Mouse (Mus musculus) hindbrain, embryonic 10.5 days (tissue): ENCODE data around the gene Fzr1. TPM values are rescaled to one million over a fixed set of nuclear protein-coding genes. Genes with fewer than 3 reads are reported as not detected.

Source experiments
- DNase-seq: peaks from one replicate; pipeline ENCODE4 v3.0.0-alpha.2; 2017; ENCODE audit warnings: low spot score
- H3K27ac ChIP-seq: fragments of 300-500 bp; sonication (generic); 2 replicates; pipeline ENCODE4 v1.5.1; 2016; ENCODE audit warnings: mild to moderate bottlenecking, moderate library complexity
- H3K27me3 ChIP-seq: fragments of 300-500 bp; sonication (generic); 2 replicates; pipeline ENCODE4 v1.6.1; 2016; ENCODE audit warnings: mild to moderate bottlenecking; ENCODE audit not compliant: poor library complexity, insufficient read depth, severe bottlenecking
- H3K36me3 ChIP-seq: fragments of 300-500 bp; sonication (generic); 2 replicates; pipeline ENCODE4 v1.6.1; 2016; ENCODE audit warnings: mild to moderate bottlenecking, moderate library complexity
- H3K4me1 ChIP-seq: fragments of 300-500 bp; sonication (generic); replicated peaks from 2 replicates; pipeline ENCODE4 v1.6.1; 2016; ENCODE audit warnings: mild to moderate bottlenecking
- H3K4me3 ChIP-seq: fragments of 300-500 bp; sonication (generic); 2 replicates; pipeline ENCODE4 v1.5.1; 2016; ENCODE audit warnings: mild to moderate bottlenecking, moderate library complexity
- H3K9me3 ChIP-seq: fragments of 300-500 bp; sonication (generic); 2 replicates; pipeline ENCODE4 v1.6.1; 2016; ENCODE audit warnings: mild to moderate bottlenecking, moderate library complexity
- WGBS: fragments of 180-500 bp; shearing (Covaris S2); methylation state at CpG from one replicate; pipeline ENCODE4 v1.1.7; 2016; 5-methylcytosine and 5-hydroxymethylcytosine counted together
- polyA plus RNA-seq: library from polyadenylated mRNA; unstranded; fragments of >200 nt; fragmentation: Nextera tagmentation; extraction: Ambion mirVana; gene quantifications from 2 replicates; pipeline ENCODE4 v1.2.1, GENCODE M21; 2016

The Fzr1 gene
- polyA plus RNA-seq, 1 experiment from 2014 or later: 143 TPM

- Histone ChIP-seq H3K4me3 (peak overlapping the region; percentile 49), H3K27ac (peak overlapping the region; percentile 80), H3K27me3 (peaks cover 54% of the 10 kb centered on the region), H3K4me1 (peaks cover 99% of the 10 kb centered on the region), H3K36me3 (peaks cover 56% of the 10 kb centered on the region), H3K9me3 (no peaks in the 10 kb centered on the region)
- DNase-seq: no peak
- 7% methylated on average over 54 of the region's 54 CpGs for WGBS
Measured at GRCm38 (mm10) chr10:81363436-81364346, 14.6 kb downstream of the Fzr1 start.

DNA sequence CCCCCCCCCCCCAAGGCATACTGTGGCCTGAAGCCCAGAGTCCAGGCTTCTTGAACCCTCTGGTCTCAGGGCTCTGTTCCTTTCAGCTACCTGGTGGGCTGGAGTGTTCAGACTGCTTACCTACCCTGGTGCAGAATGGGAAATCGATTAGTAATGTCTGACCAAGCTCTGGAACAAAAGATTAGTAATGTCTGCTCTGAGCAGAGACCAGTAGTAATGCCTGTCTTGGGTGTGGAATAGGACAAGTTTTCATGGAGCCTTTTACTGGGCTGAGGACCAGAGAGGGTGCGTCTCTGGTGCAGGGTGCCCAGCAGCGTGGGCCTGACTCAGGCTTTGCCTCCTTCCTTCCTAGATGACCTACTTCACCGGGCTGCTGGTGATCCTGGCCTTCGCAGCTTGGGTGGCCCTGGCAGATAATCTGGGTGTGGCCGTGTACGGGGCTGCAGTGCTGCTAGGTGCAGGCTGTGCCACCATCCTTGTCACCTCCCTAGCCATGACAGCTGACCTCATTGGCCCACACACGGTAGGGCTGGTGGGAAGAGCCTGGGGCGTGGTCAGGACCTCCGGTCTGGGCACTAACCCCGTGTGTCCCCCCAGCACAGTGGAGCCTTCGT, 15.9 kb downstream of the Fzr1 start:
- 81% methylated on average over 12 of the region's 12 CpGs for WGBS
- H3K27me3 ChIP-seq: peaks cover 65% of the 10 kb centered on the region
- no peaks in the 10 kb centered on the region for H3K9me3 ChIP-seq
- peaks cover 100% of the 10 kb centered on the region for H3K4me1 ChIP-seq
- H3K27ac ChIP-seq: peak overlapping the region; percentile 80
- peaks cover 44% of the 10 kb centered on the region for H3K36me3 ChIP-seq
- no peak for DNase-seq
- no peak overlapping the region for H3K4me3 ChIP-seq

DNA sequence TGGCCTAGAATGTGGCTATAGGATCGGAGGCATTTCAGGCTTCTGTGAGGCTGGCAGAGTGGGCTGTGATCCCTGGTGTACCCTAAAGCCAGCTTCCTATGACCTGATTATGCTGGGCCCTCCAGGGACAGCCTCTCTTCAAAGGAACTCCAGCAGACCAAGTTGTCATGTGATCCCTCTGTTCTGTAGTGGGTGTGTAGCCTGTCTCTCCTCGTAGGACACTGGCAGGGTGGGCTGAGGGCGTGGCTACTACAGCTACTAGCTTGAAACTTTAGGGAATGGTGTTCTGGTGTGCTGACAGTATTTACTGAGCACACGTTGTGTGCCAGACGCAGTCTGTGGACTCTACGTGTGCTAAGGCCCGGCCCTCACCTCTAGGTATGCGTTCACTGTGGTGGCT, 17.6 kb downstream of the Fzr1 start:
- Histone ChIP-seq H3K9me3 (no peaks in the 10 kb centered on the region), H3K27ac (no peak overlapping the region; the same call in 1 of the 2 replicates), H3K4me3 (no peak overlapping the region), H3K36me3 (peaks cover 28% of the 10 kb centered on the region), H3K4me1 (peaks cover 95% of the 10 kb centered on the region), H3K27me3 (peaks cover 76% of the 10 kb centered on the region)
- no peak for DNase-seq
- 71% methylated on average over 8 of the region's 8 CpGs for WGBS

GRCm38 (mm10) chr10:81358841-81359240, 19.5 kb downstream of the Fzr1 start:
- peaks cover 28% of the 10 kb centered on the region for H3K36me3 ChIP-seq
- H3K27ac ChIP-seq: no peak overlapping the region
- no peaks in the 10 kb centered on the region for H3K9me3 ChIP-seq
- no peak for DNase-seq
- peak overlapping the region; percentile 69; the same call in 1 of the 2 replicates for H3K4me3 ChIP-seq
- 65% methylated on average over 1 of the region's 1 CpGs for WGBS
- peaks cover 65% of the 10 kb centered on the region for H3K27me3 ChIP-seq
- H3K4me1 ChIP-seq: peaks cover 86% of the 10 kb centered on the region

- H3K36me3 ChIP-seq: peaks cover 28% of the 10 kb centered on the region
- H3K27ac ChIP-seq: peak overlapping the region; percentile 87; the same call in 1 of the 2 replicates
- no peak for DNase-seq
- peak overlapping the region; percentile 69 for H3K4me3 ChIP-seq
- 29% methylated on average over 4 of the region's 4 CpGs for WGBS
- H3K9me3 ChIP-seq: no peaks in the 10 kb centered on the region
- H3K27me3 ChIP-seq: peaks cover 58% of the 10 kb centered on the region
- peaks cover 80% of the 10 kb centered on the region for H3K4me1 ChIP-seq
Measured at GRCm38 (mm10) chr10:81358209-81358608, 20.1 kb downstream of the Fzr1 start.

- WGBS: 1% methylated on average over 79 of the region's 79 CpGs
- DNase-seq: peak; percentile 88
- Histone ChIP-seq H3K4me3 (peak within 1 kb of the TSS; percentile 69), H3K27ac (peak within 1 kb of the TSS; percentile 87), H3K4me1 (peaks cover 70% of the 10 kb centered on the region), H3K36me3 (peaks cover 19% of the 10 kb centered on the region), H3K9me3 (no peaks in the 10 kb centered on the region), H3K27me3 (peaks cover 48% of the 10 kb centered on the region)
Measured at GRCm38 (mm10) chr10:81356991-81357844, 21.1 kb downstream of the Fzr1 start, which contains the start of gene Mfsd12. TSS of gene Mfsd12 (plus strand) at chr10:81357491.

DNA sequence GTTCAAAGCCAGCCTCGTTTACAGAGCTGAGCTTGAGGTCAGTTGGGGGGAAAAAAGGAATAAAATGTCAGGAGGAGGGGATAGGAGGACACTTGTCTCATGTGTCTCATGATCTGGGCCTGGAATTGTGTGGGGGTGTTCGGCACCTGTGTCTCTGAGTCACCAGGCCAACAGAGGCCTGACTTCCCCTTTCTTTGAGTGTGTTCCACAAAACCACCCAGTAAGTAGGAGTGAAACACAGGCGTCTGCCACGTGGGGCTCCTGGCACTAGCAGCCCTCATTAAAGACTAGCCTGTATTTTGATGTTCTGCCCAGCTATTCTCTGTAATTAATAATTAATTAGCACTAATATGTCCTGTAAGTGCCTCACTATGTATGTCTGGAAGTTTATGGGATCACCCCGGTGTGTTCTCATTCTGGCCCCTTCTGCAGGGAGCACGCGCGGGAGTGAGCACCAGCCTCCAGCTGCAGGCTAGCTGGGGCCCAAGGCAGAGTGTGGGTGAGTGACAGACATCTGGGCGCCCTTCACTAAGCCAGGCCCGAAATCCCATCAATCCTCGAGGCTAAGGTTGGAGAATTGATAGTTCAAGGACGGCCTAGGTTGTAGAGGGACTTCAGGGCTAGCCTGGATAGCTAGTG, 21.8 kb downstream of the Fzr1 start:
- peak overlapping the region; percentile 46; the same call in 1 of the 2 replicates for H3K27ac ChIP-seq
- peaks cover 41% of the 10 kb centered on the region for H3K27me3 ChIP-seq
- peaks cover 63% of the 10 kb centered on the region for H3K4me1 ChIP-seq
- 60% methylated on average over 12 of the region's 12 CpGs for WGBS
- DNase-seq: no peak
- H3K9me3 ChIP-seq: no peaks in the 10 kb centered on the region
- peak overlapping the region; percentile 69 for H3K4me3 ChIP-seq
- peaks cover 12% of the 10 kb centered on the region; the same call in 1 of the 2 replicates for H3K36me3 ChIP-seq

DNA sequence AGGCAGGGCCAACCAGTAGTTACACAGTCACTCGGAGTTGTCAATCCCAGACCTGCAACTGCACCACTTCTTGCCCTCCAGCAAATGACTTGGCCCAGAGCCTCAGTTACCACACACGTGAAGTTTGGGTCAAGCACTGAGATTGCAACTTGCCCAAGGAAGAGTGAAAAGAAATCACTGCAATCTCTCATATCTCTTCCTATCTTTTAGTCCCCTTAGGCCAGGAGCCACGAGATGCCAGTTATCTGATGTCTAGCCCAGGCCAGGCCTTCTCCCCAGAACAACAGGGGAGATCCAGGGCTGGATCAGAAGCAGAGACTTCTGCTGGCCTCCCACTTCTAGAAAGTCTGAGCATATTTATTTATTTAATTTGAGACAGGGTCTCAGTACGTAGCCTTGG, 22.8 kb downstream of the Fzr1 start:
- no peak overlapping the region for H3K27ac ChIP-seq
- 0 out of 2 replicates have a peak, but pooled peaks cover 5% of the 10 kb centered on the region for H3K36me3 ChIP-seq
- H3K4me3 ChIP-seq: 0 out of 2 replicates have a peak overlapping the region, but pooled peaks have one; percentile 9
- peaks cover 60% of the 10 kb centered on the region for H3K4me1 ChIP-seq
- H3K27me3 ChIP-seq: peaks cover 36% of the 10 kb centered on the region
- no peak for DNase-seq
- WGBS: 78% methylated on average over 4 of the region's 4 CpGs
- no peaks in the 10 kb centered on the region for H3K9me3 ChIP-seq

- Histone ChIP-seq H3K9me3 (no peaks in the 10 kb centered on the region), H3K27ac (no peak overlapping the region), H3K27me3 (peaks cover 35% of the 10 kb centered on the region), H3K4me1 (peaks cover 55% of the 10 kb centered on the region), H3K36me3 (0 out of 2 replicates have a peak, but pooled peaks cover 1% of the 10 kb centered on the region), H3K4me3 (no peak overlapping the region)
- no peak for DNase-seq
- 66% methylated on average over 9 of the region's 9 CpGs for WGBS
Measured at GRCm38 (mm10) chr10:81354738-81355477, 23.4 kb downstream of the Fzr1 start.

DNA sequence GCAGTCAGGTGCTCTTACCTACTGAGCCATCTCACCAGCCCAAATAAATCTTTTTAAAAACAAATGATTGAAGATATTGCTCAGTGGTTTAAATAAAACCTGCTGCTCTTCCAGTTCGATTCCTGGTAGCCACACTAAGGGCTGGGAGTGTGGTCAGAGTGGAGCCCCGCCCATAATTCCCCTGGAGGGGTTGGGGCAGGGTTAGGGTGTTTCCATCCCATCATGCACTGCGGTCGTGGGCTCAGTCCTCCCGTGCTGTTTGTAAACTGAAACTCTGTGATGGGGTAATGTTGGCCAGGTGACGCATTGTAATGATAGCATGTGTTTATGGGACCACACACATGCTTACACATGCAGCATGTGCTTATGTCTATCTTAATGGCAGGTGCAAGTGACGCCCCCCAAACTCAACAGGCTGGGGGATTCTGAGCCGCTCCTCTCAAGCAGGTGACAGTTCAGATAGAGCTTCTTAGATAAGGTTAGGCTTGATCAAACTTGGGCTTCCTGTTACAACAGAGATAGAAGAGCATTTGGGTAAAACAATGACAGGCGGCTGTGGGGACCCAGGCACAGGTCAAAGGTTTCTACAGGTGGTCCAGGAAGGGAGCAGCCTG, 26.5 kb downstream of the Fzr1 start:
- Histone ChIP-seq H3K27ac (no peak overlapping the region), H3K4me3 (no peak overlapping the region), H3K36me3 (peaks cover 20% of the 10 kb centered on the region), H3K27me3 (peaks cover 39% of the 10 kb centered on the region), H3K9me3 (no peaks in the 10 kb centered on the region), H3K4me1 (peaks cover 57% of the 10 kb centered on the region)
- 27% methylated on average over 9 of the region's 9 CpGs for WGBS
- no peak for DNase-seq

GRCm38 (mm10) chr10:81350351-81351063, 27.8 kb downstream of the Fzr1 start, which contains the start of gene Hmg20b:
TSS of gene Hmg20b (minus strand) at chr10:81350480.
- Histone ChIP-seq H3K4me1 (peaks cover 57% of the 10 kb centered on the region), H3K27ac (peak within 1 kb of the TSS; percentile 89), H3K4me3 (peak within 1 kb of the TSS; percentile 92), H3K27me3 (peaks cover 39% of the 10 kb centered on the region), H3K36me3 (peaks cover 32% of the 10 kb centered on the region), H3K9me3 (no peaks in the 10 kb centered on the region)
- DNase-seq: peak; percentile 100
- WGBS: under 1% methylated on average over 54 of the region's 54 CpGs
